Mouse (Mus musculus) intestine, embryonic 16.5 days (tissue): ENCODE results near the gene Ralb. TPM values are rescaled to one million over a fixed set of nuclear protein-coding genes. Genes with fewer than 3 reads are reported as not detected.

Experiments used
- ATAC-seq: fragments of 200-750 bp; cut with Nextera tagmentation; 2 replicates; pipeline ENCODE4 v1.8.0; 2017; ENCODE audit warnings: moderate TSS enrichment, moderate library complexity
- H3K27ac ChIP-seq: fragments of 300-500 bp; sonication (generic); 2 replicates; pipeline ENCODE4 v1.5.1; 2014; ENCODE audit warnings: mild to moderate bottlenecking, low read length
- H3K27me3 ChIP-seq: fragments of 300-500 bp; sonication (generic); replicated peaks from 2 replicates; pipeline ENCODE4 v1.6.1; 2014; ENCODE audit warnings: low read length, control low read depth, mixed read lengths; ENCODE audit not compliant: control insufficient read depth, insufficient read depth
- H3K36me3 ChIP-seq: fragments of 300-500 bp; sonication (generic); 2 replicates; pipeline ENCODE4 v1.6.1; 2014; ENCODE audit warnings: low read length, control low read depth; ENCODE audit not compliant: control insufficient read depth, insufficient read depth
- H3K4me1 ChIP-seq: fragments of 300-500 bp; sonication (generic); 2 replicates; pipeline ENCODE4 v1.6.1; 2014; ENCODE audit warnings: low read length, control low read depth, mixed read lengths; ENCODE audit not compliant: control insufficient read depth, insufficient read depth
- H3K4me2 ChIP-seq: fragments of 300-500 bp; sonication (generic); 2 replicates; pipeline ENCODE4 v1.6.1; 2014; ENCODE audit warnings: low read depth, low read length, control low read depth
- H3K4me3 ChIP-seq: fragments of 300-500 bp; sonication (generic); 2 replicates; pipeline ENCODE4 v1.5.1; 2014; ENCODE audit warnings: mild to moderate bottlenecking, low read length
- H3K9ac ChIP-seq: fragments of 300-500 bp; sonication (generic); 2 replicates; pipeline ENCODE4 v1.6.1; 2014; ENCODE audit warnings: low read depth, low read length
- H3K9me3 ChIP-seq: fragments of 300-500 bp; sonication (generic); 2 replicates; pipeline ENCODE4 v1.6.1; 2016; ENCODE audit warnings: low read length, control low read depth; ENCODE audit not compliant: control insufficient read depth
- WGBS: fragments of 180-500 bp; shearing (Covaris S2); extraction: QIAGEN DNeasy Blood & Tissue Kit; methylation state at CpG from one replicate; pipeline ENCODE4 v1.1.7; 2014; 5-methylcytosine and 5-hydroxymethylcytosine counted together
- polyA plus RNA-seq: library from polyadenylated mRNA; unstranded; fragments of >200 nt; fragmentation: Nextera tagmentation; extraction: Ambion mirVana; gene quantifications from 2 replicates; pipeline ENCODE4 v1.2.1, GENCODE M21; 2015

Ralb gene
- polyA plus RNA-seq, 1 experiment from 2014 or later: 203 TPM

- Histone ChIP-seq H3K4me1 (no peaks in the 10 kb centered on the region), H3K36me3 (peaks cover 6% of the 10 kb centered on the region), H3K9ac (no peak overlapping the region), H3K9me3 (no peaks in the 10 kb centered on the region), H3K4me3 (no peak overlapping the region), H3K27ac (no peak overlapping the region), H3K4me2 (no peak overlapping the region), H3K27me3 (no peaks in the 10 kb centered on the region)
- ATAC-seq: no peak
- 94% methylated on average over 7 of the region's 7 CpGs for WGBS
These were observed 29.9 kb downstream of the Ralb start for GRCm38 (mm10) chr1:119474671-119475070.

GRCm38 (mm10) chr1:119472648-119473047 lies 31.9 kb downstream of the Ralb start:
- H3K27me3 ChIP-seq: no peaks in the 10 kb centered on the region
- H3K4me3 ChIP-seq: no peak overlapping the region
- no peak overlapping the region for H3K9ac ChIP-seq
- WGBS: 65% methylated on average over 11 of the region's 11 CpGs
- no peak overlapping the region for H3K27ac ChIP-seq
- ATAC-seq: no peak
- no peaks in the 10 kb centered on the region for H3K4me1 ChIP-seq
- H3K4me2 ChIP-seq: no peak overlapping the region
- H3K9me3 ChIP-seq: no peaks in the 10 kb centered on the region
- peaks cover 3% of the 10 kb centered on the region for H3K36me3 ChIP-seq

GRCm38 (mm10) chr1:119471793-119472396 lies 32.7 kb downstream of the Ralb start:
- Histone ChIP-seq H3K4me3 (no peak overlapping the region), H3K4me1 (no peaks in the 10 kb centered on the region), H3K9me3 (no peaks in the 10 kb centered on the region), H3K36me3 (peaks cover 2% of the 10 kb centered on the region), H3K27ac (no peak overlapping the region), H3K27me3 (no peaks in the 10 kb centered on the region), H3K4me2 (no peak overlapping the region), H3K9ac (no peak overlapping the region)
- ATAC-seq: no peak
- 52% methylated on average over 14 of the region's 14 CpGs for WGBS

- Histone ChIP-seq H3K4me3 (no peak overlapping the region), H3K27me3 (no peaks in the 10 kb centered on the region), H3K36me3 (no peaks in the 10 kb centered on the region), H3K4me1 (no peaks in the 10 kb centered on the region), H3K9me3 (no peaks in the 10 kb centered on the region), H3K4me2 (no peak overlapping the region), H3K27ac (no peak overlapping the region), H3K9ac (no peak overlapping the region)
- WGBS: 49% methylated on average over 2 of the region's 2 CpGs
- no peak for ATAC-seq
These were observed 41.2 kb downstream of the Ralb start for GRCm38 (mm10) chr1:119463386-119463785.

- WGBS: 80% methylated on average over 2 of the region's 2 CpGs
- H3K4me3 ChIP-seq: no peak overlapping the region
These were observed 44.5 kb downstream of the Ralb start for GRCm38 (mm10) chr1:119460062-119460461.

GRCm38 (mm10) chr1:119457993-119458605 lies 46.5 kb downstream of the Ralb start:
- Histone ChIP-seq H3K4me3 (no peak overlapping the region), H3K36me3 (no peaks in the 10 kb centered on the region), H3K9me3 (no peaks in the 10 kb centered on the region), H3K4me2 (no peak overlapping the region), H3K27me3 (no peaks in the 10 kb centered on the region), H3K9ac (no peak overlapping the region), H3K4me1 (0 out of 2 replicates have a peak, but pooled peaks cover 3% of the 10 kb centered on the region), H3K27ac (no peak overlapping the region)
- peak; percentile 21; the same call in 1 of the 2 replicates for ATAC-seq
- 13% methylated on average over 10 of the region's 10 CpGs for WGBS

More at GRCm38 (mm10) chr1:119460062-119460461, 44.5 kb downstream of the Ralb start:
- H3K9ac ChIP-seq: no peak overlapping the region
- H3K27me3 ChIP-seq: no peaks in the 10 kb centered on the region
- no peak overlapping the region for H3K27ac ChIP-seq
- no peaks in the 10 kb centered on the region for H3K36me3 ChIP-seq
- 0 out of 2 replicates have a peak, but pooled peaks cover 3% of the 10 kb centered on the region for H3K4me1 ChIP-seq
- no peak overlapping the region for H3K4me2 ChIP-seq
- ATAC-seq: no peak
- no peaks in the 10 kb centered on the region for H3K9me3 ChIP-seq

- ATAC-seq: 0 out of 2 replicates have a peak, but pooled peaks have one; percentile 27
- Histone ChIP-seq H3K27me3 (no peaks in the 10 kb centered on the region), H3K36me3 (no peaks in the 10 kb centered on the region), H3K9me3 (no peaks in the 10 kb centered on the region), H3K27ac (no peak overlapping the region), H3K4me1 (0 out of 2 replicates have a peak, but pooled peaks cover 3% of the 10 kb centered on the region), H3K4me3 (no peak overlapping the region), H3K9ac (no peak overlapping the region), H3K4me2 (peak overlapping the region; percentile 47; the same call in 1 of the 2 replicates)
- 56% methylated on average over 5 of the region's 5 CpGs for WGBS
These were observed 47.1 kb downstream of the Ralb start for GRCm38 (mm10) chr1:119457528-119457855.

GRCm38 (mm10) chr1:119456671-119457527 lies 47.7 kb downstream of the Ralb start:
- Histone ChIP-seq H3K36me3 (no peaks in the 10 kb centered on the region), H3K27me3 (no peaks in the 10 kb centered on the region), H3K4me2 (peak overlapping the region; percentile 47), H3K9me3 (no peaks in the 10 kb centered on the region), H3K9ac (no peak overlapping the region; the same call in 1 of the 2 replicates), H3K4me1 (0 out of 2 replicates have a peak, but pooled peaks cover 3% of the 10 kb centered on the region), H3K4me3 (peak overlapping the region; percentile 22), H3K27ac (no peak overlapping the region)
- WGBS: 20% methylated on average over 19 of the region's 19 CpGs
- ATAC-seq: peak; percentile 38; the same call in 1 of the 2 replicates

GRCm38 (mm10) chr1:119453731-119454130 lies 50.9 kb downstream of the Ralb start:
- Histone ChIP-seq H3K4me1 (0 out of 2 replicates have a peak, but pooled peaks cover 3% of the 10 kb centered on the region), H3K27me3 (no peaks in the 10 kb centered on the region), H3K27ac (no peak overlapping the region), H3K9me3 (no peaks in the 10 kb centered on the region), H3K9ac (no peak overlapping the region), H3K36me3 (no peaks in the 10 kb centered on the region), H3K4me3 (no peak overlapping the region), H3K4me2 (no peak overlapping the region)
- WGBS: 62% methylated on average over 3 of the region's 4 CpGs
- no peak for ATAC-seq
